Mouse (Mus musculus): ENCODE measurements around the gene Onecut3. TPM values are rescaled to one million over a fixed set of nuclear protein-coding genes. Genes with fewer than 3 reads are reported as not detected.

Gene Onecut3
- total RNA-seq, 2 experiments from 2014 or later, result not detected

GRCm38 (mm10) chr10:80549279-80549678, 54.6 kb downstream of the Onecut3 start:
- intact Hi-C loops (cut with DNase I), result loop anchor here (2.0 kb wide), 1 partner anchor 100 kb away; no protein-coding TSS in a partner anchor
- no peak for DNase-seq

- no peak for DNase-seq
- intact Hi-C loops (cut with DNase I), result no loop called here
These were observed 57.7 kb downstream of the Onecut3 start for GRCm38 (mm10) chr10:80552364-80552763.

- intact Hi-C loops (cut with DNase I), result no loop called here
- no peak for DNase-seq
These were observed 58.9 kb downstream of the Onecut3 start for GRCm38 (mm10) chr10:80553575-80553974.

- intact Hi-C loops (cut with DNase I), result no loop called here
These were observed 59.4 kb downstream of the Onecut3 start for GRCm38 (mm10) chr10:80553997-80554396.

GRCm38 (mm10) chr10:80557346-80557965, 62.8 kb downstream of the Onecut3 start:
- DNase-seq, result peak; percentile 62 to 70
- intact Hi-C loops (cut with DNase I), result no loop called here

More at GRCm38 (mm10) chr10:80553997-80554396, 59.4 kb downstream of the Onecut3 start:
- no peak for DNase-seq

- no peak for DNase-seq
- intact Hi-C loops (cut with DNase I), result no loop called here
These were observed 64.8 kb downstream of the Onecut3 start for GRCm38 (mm10) chr10:80559431-80559830.

- no peak for DNase-seq
- intact Hi-C loops (cut with DNase I), result no loop called here
These were observed 66.0 kb downstream of the Onecut3 start for GRCm38 (mm10) chr10:80560621-80561020.

- peak; percentile 90 to 94 for DNase-seq
- intact Hi-C loops (cut with DNase I), result no loop called here
These were observed 66.7 kb downstream of the Onecut3 start, which contains the start of gene Rexo1 for GRCm38 (mm10) chr10:80561116-80561944. Rexo1 (minus strand) TSS chr10:80561560.

GRCm38 (mm10) chr10:80566375-80567092, 71.9 kb downstream of the Onecut3 start:
- DNase-seq, result peak; percentile 78 to 81
- intact Hi-C loops (cut with DNase I), result loop anchor here (5.0 kb wide), 1 partner anchor 121 kb away; no protein-coding TSS in a partner anchor

Other genes with a start within 250 kb of the Onecut3 start
- 100 to 1,000 TPM; 516 to 553 TPM for gene Ndufs7, start 245.7 kb upstream of the Onecut3 start, total RNA-seq (2021)
- 10 to 100 TPM; 35.1 to 59.8 TPM for gene Gamt, start 233.8 kb upstream of the Onecut3 start, total RNA-seq (2021)
- 10 to 100 TPM; 30.0 to 40.4 TPM for gene Dazap1, start 233.3 kb upstream of the Onecut3 start, total RNA-seq (2021)
- 100 to 1,000 TPM; 529 to 644 TPM for gene Rps15, start 202.4 kb upstream of the Onecut3 start, total RNA-seq (2021)
- under 1 TPM; 0.54 to 0.57 TPM for gene Apc2, start 198.9 kb upstream of the Onecut3 start, total RNA-seq (2021)
- 1 to 10 TPM; 5.5 to 6.2 TPM for gene 2310011J03Rik, start 174.3 kb upstream of the Onecut3 start, total RNA-seq (2021)
- gene Pcsk4, start 165.3 kb upstream of the Onecut3 start, total RNA-seq (2021), result 1 to 10 TPM; 1.1 to 2.0 TPM
- gene Reep6, start 164.9 kb upstream of the Onecut3 start, total RNA-seq (2021), result 1 to 10 TPM; 1.3 to 1.5 TPM
- 10 to 100 TPM; 27.4 to 38.1 TPM for gene Adamtsl5, start 146.4 kb upstream of the Onecut3 start, total RNA-seq (2021)
- gene Plk5, start 138.4 kb upstream of the Onecut3 start, total RNA-seq (2021), result under 1 TPM; 0.15 to 0.20 TPM
- 1 to 10 TPM; 3.4 to 4.5 TPM for gene Mex3d, start 107.2 kb upstream of the Onecut3 start, total RNA-seq (2021)
- 10 to 100 TPM; 95.1 to 99.9 TPM for gene Mbd3, start 95.3 kb upstream of the Onecut3 start, total RNA-seq (2021)
- 100 to 1,000 TPM; 825 to 866 TPM for gene Uqcr11, start 88.0 kb upstream of the Onecut3 start, total RNA-seq (2021)
- 10 to 100 TPM; 11.0 to 12.0 TPM for gene Tcf3, start 61.2 kb upstream of the Onecut3 start, total RNA-seq (2021)
- not detected for gene Atp8b3, start 44.3 kb downstream of the Onecut3 start, total RNA-seq (2021)
- gene Rexo1, start 66.7 kb downstream of the Onecut3 start, total RNA-seq (2021), result 1 to 10 TPM; 8.8 to 9.7 TPM
- gene Klf16, start 82.5 kb downstream of the Onecut3 start, total RNA-seq (2021), result 1 to 10 TPM; 1.5 TPM
- gene Abhd17a, start 95.5 kb downstream of the Onecut3 start, total RNA-seq (2021), result 10 to 100 TPM; 52.5 to 62.7 TPM
- gene Scamp4, start 108.0 kb downstream of the Onecut3 start, total RNA-seq (2021), result 10 to 100 TPM; 14.5 to 14.8 TPM
- under 1 TPM; 0.52 to 0.99 TPM for gene Adat3, start 108.0 kb downstream of the Onecut3 start, total RNA-seq (2021)
- gene Gm49322, start 111.2 kb downstream of the Onecut3 start, total RNA-seq (2021), result under 1 TPM; 0.25 to 0.26 TPM
- 10 to 100 TPM; 84.0 to 90.0 TPM for gene Csnk1g2, start 128.0 kb downstream of the Onecut3 start, total RNA-seq (2021)
- 10 to 100 TPM; 32.1 to 33.5 TPM for gene Btbd2, start 162.2 kb downstream of the Onecut3 start, total RNA-seq (2021)
- gene Mknk2, start 183.3 kb downstream of the Onecut3 start, total RNA-seq (2021), result 100 to 1,000 TPM; 216 to 227 TPM
- gene Mob3a, start 207.1 kb downstream of the Onecut3 start, total RNA-seq (2021), result 1 to 10 TPM; 3.4 to 3.6 TPM
- 1 to 10 TPM; 1.2 to 2.7 TPM for gene Izumo4, start 207.3 kb downstream of the Onecut3 start, total RNA-seq (2021)
- 10 to 100 TPM; 23.8 to 25.6 TPM for gene Ap3d1, start 247.4 kb downstream of the Onecut3 start, total RNA-seq (2021)